Mouse (Mus musculus): ENCODE results near the gene Pik3cd.
"Not testable (repeated sequence)": the region's sequence is repeated elsewhere in the genome, so short reads cannot be mapped to it uniquely, and the experiment has no call there.

The Pik3cd gene

DNA sequence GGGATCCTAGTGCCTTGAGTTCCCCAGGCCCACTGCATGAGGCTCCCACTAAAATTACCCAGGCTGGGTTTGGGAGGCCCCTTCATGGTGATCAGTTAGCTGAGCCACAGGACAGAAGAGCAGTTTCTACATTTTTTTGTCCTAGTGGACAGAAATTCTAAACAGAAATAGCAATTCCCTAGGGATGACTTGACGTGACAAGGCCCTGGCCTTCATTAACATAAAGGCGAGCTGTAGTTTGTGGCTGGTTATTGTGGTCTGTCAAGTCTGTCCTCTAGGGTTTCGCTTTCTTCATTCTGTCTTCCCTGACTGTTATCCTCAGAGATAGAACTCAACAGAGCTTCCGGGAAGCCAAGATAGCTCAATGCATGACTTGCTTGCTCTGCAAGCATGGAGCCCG is 60.4 kb downstream of the Pik3cd start:
- DNase-seq, result no peak

GRCm38 (mm10) chr4:149641400-149641799 is 61.0 kb downstream of the Pik3cd start:
- DNase-seq, result no peak

DNA sequence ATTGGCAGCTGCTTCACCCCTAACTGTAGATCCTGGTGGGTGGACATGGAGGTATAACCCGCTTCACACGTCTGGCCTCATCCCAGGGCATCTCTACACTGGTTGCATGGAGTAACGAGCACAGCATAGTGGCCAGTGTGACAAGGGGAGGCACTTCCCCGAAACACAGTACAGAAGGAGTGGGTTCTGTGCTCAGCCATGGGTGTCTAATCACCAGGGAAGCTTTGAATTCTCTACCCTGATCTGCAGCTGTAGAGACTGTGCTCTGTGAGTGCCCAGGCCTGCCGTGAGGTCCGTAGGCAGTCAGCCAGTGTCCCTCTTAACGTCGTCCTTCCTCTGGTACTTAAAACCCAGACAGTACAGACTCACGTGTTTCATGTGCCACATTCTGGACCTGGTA is 61.5 kb downstream of the Pik3cd start:
- DNase-seq, result no peak

DNA sequence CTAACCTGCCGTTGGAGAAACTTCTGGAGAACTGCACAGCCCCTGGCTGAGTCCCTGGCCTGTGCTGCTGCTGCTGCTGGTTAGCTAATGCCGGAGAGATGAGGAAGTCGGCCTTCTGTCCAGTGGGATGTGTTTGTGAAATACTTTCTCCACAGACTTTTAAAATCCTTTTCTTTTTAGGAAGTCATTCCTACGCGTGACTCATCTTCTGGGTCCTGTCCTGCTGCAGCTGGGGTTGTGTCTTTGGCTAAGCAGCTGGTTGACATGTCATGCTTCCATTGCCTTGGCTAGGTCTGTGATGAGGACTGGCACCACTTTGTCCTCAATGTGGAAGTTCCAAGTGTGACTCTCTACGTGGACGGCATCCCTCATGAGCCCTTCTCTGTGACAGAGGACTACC is 64.4 kb downstream of the Pik3cd start:
- no peak for DNase-seq

DNA sequence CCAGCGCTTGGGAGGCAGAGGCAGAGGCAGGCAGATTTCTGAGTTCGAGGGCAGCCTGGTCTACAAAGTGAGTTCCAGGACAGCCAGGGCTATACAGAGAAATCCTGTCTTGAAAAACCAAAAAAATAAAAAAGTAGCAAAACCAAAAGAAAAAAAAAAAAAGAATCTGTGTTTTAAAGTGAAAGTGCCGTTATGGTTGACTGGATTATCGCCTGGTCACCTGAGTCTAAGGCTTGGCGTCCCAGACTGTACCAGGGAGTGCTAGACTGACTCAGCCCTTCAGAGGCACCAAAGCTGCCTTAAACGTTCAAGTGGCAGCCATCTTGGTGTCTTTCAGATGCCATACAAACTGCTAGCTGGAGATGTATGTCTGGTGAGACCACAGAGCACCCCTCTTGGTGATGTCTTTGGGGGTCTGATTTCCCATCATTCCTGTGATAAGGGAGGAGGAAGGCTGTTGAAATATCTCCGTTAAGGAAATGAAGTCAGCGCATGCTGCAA is 66.4 kb downstream of the Pik3cd start:
- no peak for DNase-seq

- DNase-seq, result no peak
Observed at GRCm38 (mm10) chr4:149634966-149635365, 67.4 kb downstream of the Pik3cd start.

- DNase-seq, result no peak
Observed at GRCm38 (mm10) chr4:149634157-149634556, 68.2 kb downstream of the Pik3cd start.

- no peak for DNase-seq
Observed at GRCm38 (mm10) chr4:149632670-149633307, 69.6 kb downstream of the Pik3cd start.

GRCm38 (mm10) chr4:149628810-149629209 is 73.6 kb downstream of the Pik3cd start:
- DNase-seq, result no peak

DNA sequence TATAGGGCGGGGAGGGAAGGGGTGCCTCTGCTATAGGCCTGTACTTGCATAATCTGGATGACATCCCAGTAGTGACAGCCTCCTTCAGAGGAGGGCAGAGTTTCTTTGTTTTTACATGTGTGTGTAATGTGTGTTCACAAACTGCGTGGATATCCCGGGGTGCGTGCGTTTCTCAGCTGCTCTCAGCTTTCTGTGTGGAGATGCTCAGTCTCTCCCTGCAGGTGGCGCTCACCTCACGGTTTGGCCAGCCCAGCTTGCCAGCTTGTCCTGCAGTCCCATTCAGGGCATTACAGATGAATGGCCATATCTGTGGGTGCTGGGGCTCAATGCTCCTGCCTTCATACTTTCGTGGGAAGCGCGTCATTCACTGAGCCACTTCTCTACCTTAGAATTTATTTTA is 74.0 kb downstream of the Pik3cd start:
- DNase-seq, result peak; percentile 68

- DNase-seq, result no peak
Observed at GRCm38 (mm10) chr4:149626809-149627208, 75.6 kb downstream of the Pik3cd start.

GRCm38 (mm10) chr4:149623711-149624110 is 78.7 kb downstream of the Pik3cd start:
- no peak for DNase-seq

GRCm38 (mm10) chr4:149621286-149621685 is 81.1 kb downstream of the Pik3cd start:
- DNase-seq, result no peak

DNA sequence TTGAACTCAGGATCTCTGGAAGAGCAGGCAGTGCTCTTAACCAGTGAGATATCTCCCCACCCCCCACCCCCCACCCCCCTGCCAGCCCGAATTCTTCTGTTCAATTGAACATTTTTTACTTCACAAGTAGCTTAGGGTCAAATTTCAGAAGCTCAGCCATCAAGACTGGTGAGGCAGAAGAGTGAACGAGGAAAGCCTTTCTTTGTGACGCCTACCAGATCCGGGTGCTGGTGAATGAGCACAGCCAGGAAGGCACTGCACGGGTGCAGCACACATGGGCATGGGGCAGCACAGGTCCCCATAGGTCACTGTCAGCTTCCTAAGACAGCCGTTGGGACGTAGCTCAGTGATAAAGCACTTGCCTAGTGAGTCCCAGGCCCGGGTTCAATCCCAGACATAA is 82.4 kb downstream of the Pik3cd start:
- DNase-seq, result no peak

DNA sequence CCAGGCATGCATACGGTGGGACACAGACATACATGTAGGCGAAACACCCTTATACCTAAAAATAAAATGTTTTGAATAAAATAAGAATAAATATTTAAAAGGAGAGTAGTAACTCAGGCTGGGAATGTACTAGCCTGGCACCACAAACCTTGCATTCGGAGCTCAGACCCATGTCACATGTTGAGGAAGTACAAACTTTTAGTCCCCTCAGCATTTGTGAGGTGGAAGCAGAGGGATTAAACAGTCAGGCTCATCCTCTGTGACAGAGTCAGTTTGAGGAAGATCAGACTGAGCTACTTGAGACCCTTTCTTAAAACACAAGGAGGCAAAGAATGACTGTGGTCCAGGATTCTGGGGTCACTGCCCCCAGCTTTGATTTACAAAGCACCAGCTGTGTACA is 85.4 kb downstream of the Pik3cd start:
- DNase-seq, result not testable (repeated sequence)

- DNase-seq, result no peak
Observed at GRCm38 (mm10) chr4:149614869-149615268, 87.5 kb downstream of the Pik3cd start.

DNA sequence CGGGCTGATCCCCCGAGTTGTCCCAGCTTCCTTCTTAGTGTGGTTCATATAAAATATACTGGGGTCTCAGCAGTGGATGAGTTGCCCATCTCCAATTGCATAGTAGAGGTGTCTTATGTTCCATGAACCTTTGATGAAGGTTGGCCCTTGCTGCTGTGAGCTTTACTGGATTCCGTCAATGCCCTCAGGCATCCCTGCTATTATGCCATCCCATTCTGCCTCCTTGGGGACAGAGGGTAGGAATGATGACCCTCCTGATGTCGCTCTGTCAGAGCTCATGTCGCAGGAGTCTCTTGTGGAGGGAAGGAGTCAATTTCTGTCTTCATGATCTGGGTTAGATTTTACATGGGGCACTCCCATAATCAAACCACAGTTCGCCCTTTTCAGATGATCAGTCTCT is 88.9 kb downstream of the Pik3cd start:
- not testable (repeated sequence) for DNase-seq

- peak; percentile 41 for DNase-seq
Observed at GRCm38 (mm10) chr4:149611376-149612044, 90.9 kb downstream of the Pik3cd start.

- peak; percentile 48 for DNase-seq
Observed at GRCm38 (mm10) chr4:149609256-149610025, 92.9 kb downstream of the Pik3cd start.

DNA sequence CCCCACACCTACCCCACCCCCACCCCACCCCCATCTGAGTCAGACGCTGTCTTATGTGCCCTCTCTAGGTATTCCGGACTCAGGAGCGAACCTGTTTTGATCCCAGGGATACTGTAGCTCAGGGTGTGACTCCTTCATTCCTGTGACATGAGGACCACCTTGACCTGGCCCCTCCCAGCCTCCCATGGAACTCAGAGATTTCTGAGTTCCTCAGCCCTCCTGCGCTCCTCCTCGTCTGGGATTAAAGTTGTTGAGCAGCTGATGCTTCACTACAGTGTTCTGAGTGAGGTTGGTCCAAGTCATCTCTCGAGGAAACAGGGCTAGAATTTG is 94.1 kb downstream of the Pik3cd start:
- DNase-seq, result no peak

DNA sequence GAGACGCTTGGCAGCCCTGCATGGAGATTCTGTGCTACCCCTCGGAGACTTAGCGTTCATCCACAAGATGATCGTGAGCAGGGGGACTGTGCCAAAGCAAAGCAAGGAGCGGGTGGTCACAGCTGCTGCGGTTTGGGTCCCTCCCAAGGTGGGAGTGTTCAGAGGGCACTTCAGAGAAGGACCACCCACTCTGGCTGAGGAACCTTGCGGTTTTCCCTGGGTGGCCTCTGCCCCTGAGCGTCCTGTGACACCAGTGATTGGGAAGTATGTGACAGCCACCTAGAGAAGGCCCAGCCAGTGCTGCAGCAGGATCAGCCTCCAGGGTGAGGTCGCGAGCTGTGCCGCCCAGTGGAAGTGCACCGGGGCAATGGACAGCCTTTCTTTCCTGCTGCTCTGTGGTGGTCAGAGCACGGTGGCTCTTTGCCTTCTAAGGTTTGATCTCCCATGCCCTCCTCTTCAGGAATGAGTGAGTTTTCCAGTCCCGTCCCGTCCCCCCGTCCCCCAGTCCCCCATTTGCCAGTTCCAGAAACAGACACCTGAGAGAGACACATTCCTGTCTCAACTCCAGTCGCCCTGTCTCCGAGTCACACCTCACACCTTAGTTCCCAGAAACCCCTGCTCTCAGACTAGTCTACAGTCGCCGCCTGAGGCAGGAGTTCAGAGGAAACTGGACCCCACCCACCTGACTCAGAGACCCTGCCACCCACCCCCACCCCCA is 94.6 kb downstream of the Pik3cd start:
- no peak for DNase-seq

DNA sequence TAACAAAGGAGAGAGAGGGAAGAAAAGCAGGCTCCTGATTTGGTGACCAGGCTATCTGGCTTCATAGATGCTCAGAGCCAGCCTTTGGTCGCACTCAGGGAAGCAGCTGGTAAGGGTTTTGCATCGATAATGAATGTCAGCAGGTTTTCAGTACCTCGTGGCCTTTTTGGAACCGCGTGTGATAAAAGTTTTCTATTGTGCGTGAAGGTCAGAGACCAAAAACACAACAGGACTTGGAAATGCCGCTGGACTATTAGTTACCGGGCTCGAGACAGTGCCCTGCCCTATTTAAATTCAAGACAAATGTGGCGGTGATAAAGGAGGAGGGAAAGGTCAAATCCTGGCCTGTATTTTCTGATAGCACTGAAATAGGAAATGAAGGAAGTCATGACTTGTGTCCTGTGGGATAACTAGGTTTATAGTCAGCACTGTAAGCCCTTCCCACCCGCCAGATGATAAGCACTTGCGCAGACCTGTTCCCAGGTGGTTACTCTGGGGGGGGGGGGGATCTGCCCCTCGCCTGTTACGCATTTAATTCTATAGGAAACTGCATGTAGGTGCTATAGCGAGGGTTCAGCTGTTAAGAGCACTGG is 95.5 kb downstream of the Pik3cd start:
- no peak for DNase-seq

- DNase-seq, result peak; percentile 57
Observed at GRCm38 (mm10) chr4:149606056-149606455, 96.3 kb downstream of the Pik3cd start.
